Mouse (Mus musculus) neural tube, embryonic 11.5 days (tissue): ENCODE results near the gene Dlx1. TPM values are rescaled to one million over a fixed set of nuclear protein-coding genes. Genes with fewer than 3 reads are reported as not detected.

Experiments
- ATAC-seq: fragments of 200-750 bp; cut with Nextera tagmentation; 2 replicates; pipeline ENCODE4 v1.8.0; 2017; ENCODE audit warnings: moderate number of reproducible peaks, mild to moderate bottlenecking, moderate TSS enrichment, moderate library complexity; ENCODE audit not compliant: insufficient read depth, low FRiP score, low TSS enrichment
- DNase-seq: peaks from one replicate; pipeline ENCODE4 v3.0.0-alpha.2; 2015; ENCODE audit warnings: low spot score
- H3K27ac ChIP-seq: fragments of 300-500 bp; sonication (generic); 2 replicates; pipeline ENCODE4 v1.5.1; 2014; ENCODE audit warnings: low read depth, mild to moderate bottlenecking, low read length
- H3K27me3 ChIP-seq: fragments of 300-500 bp; sonication (generic); 2 replicates; pipeline ENCODE4 v1.6.1; 2014; ENCODE audit warnings: mild to moderate bottlenecking, low read length, mixed read lengths; ENCODE audit not compliant: control insufficient read depth, insufficient read depth
- H3K36me3 ChIP-seq: fragments of 300-500 bp; sonication (generic); 2 replicates; pipeline ENCODE4 v1.6.1; 2014; ENCODE audit warnings: mild to moderate bottlenecking, low read length, moderate library complexity, mixed read lengths; ENCODE audit not compliant: control insufficient read depth, insufficient read depth
- H3K4me1 ChIP-seq: fragments of 300-500 bp; sonication (generic); 2 replicates; pipeline ENCODE4 v1.6.1; 2014; ENCODE audit warnings: low read length, mixed read lengths; ENCODE audit not compliant: control insufficient read depth, insufficient read depth
- H3K4me2 ChIP-seq: fragments of 300-500 bp; sonication (generic); 2 replicates; pipeline ENCODE4 v1.6.1; 2014; ENCODE audit warnings: low read depth, mild to moderate bottlenecking, moderate library complexity
- H3K4me3 ChIP-seq: fragments of 300-500 bp; sonication (generic); 2 replicates; pipeline ENCODE4 v1.5.1; 2014; ENCODE audit warnings: low read depth, low read length
- H3K9ac ChIP-seq: fragments of 300-500 bp; sonication (generic); 2 replicates; pipeline ENCODE4 v1.6.1; 2014; ENCODE audit warnings: mild to moderate bottlenecking, low read length
- H3K9me3 ChIP-seq: fragments of 300-500 bp; sonication (generic); 2 replicates; pipeline ENCODE4 v1.6.1; 2016; ENCODE audit warnings: low read length; ENCODE audit not compliant: control insufficient read depth
- WGBS: fragments of 180-500 bp; shearing (Covaris S2); extraction: QIAGEN DNeasy Blood & Tissue Kit; methylation state at CpG from one replicate; pipeline ENCODE4 v1.1.7; 2014; 5-methylcytosine and 5-hydroxymethylcytosine counted together
- polyA plus RNA-seq: library from polyadenylated mRNA; unstranded; fragments of >200 nt; fragmentation: Nextera tagmentation; extraction: Ambion mirVana; gene quantifications from 2 replicates; pipeline ENCODE4 v1.2.1, GENCODE M21; 2014

The Dlx1 gene
- polyA plus RNA-seq, 1 experiment from 2014 or later, result 1.2 TPM

- WGBS, result 56% methylated on average over 4 of the region's 4 CpGs
- peaks cover 57% of the 10 kb centered on the region for H3K27me3 ChIP-seq
- no peak for ATAC-seq
Measured at GRCm38 (mm10) chr2:71523431-71523830, 4.5 kb upstream of the Dlx1 start.

GRCm38 (mm10) chr2:71524763-71525162 is 3.1 kb upstream of the Dlx1 start:
- ATAC-seq (no peak), DNase-seq (no peak)
- WGBS, result 30% methylated on average over 13 of the region's 13 CpGs
- peaks cover 69% of the 10 kb centered on the region for H3K27me3 ChIP-seq
- H3K27ac ChIP-seq, result no peak overlapping the region
- no peaks in the 10 kb centered on the region for H3K9me3 ChIP-seq
- peaks cover 6% of the 10 kb centered on the region; the same call in 1 of the 2 replicates for H3K4me1 ChIP-seq
- no peak overlapping the region for H3K4me2 ChIP-seq
- H3K36me3 ChIP-seq, result no peaks in the 10 kb centered on the region
- H3K4me3 ChIP-seq, result no peak overlapping the region
- H3K9ac ChIP-seq, result no peak overlapping the region

More at GRCm38 (mm10) chr2:71523431-71523830, 4.5 kb upstream of the Dlx1 start:
- no peak for DNase-seq
- Histone ChIP-seq H3K4me2 (no peak overlapping the region), H3K27ac (no peak overlapping the region), H3K36me3 (no peaks in the 10 kb centered on the region), H3K4me3 (no peak overlapping the region), H3K9me3 (no peaks in the 10 kb centered on the region), H3K9ac (no peak overlapping the region), H3K4me1 (peaks cover 2% of the 10 kb centered on the region; the same call in 1 of the 2 replicates)

GRCm38 (mm10) chr2:71526595-71527322 is 1.2 kb upstream of the Dlx1 start:
- H3K4me2 ChIP-seq, result no peak overlapping the region
- ATAC-seq (no peak), DNase-seq (no peak)
- H3K27ac ChIP-seq, result no peak overlapping the region
- H3K4me1 ChIP-seq, result peaks cover 9% of the 10 kb centered on the region; the same call in 1 of the 2 replicates
- no peaks in the 10 kb centered on the region for H3K36me3 ChIP-seq
- no peak overlapping the region for H3K4me3 ChIP-seq
- H3K9ac ChIP-seq, result no peak overlapping the region
- no peaks in the 10 kb centered on the region for H3K9me3 ChIP-seq
- WGBS, result 5% methylated on average over 10 of the region's 10 CpGs
- H3K27me3 ChIP-seq, result peaks cover 83% of the 10 kb centered on the region

DNA sequence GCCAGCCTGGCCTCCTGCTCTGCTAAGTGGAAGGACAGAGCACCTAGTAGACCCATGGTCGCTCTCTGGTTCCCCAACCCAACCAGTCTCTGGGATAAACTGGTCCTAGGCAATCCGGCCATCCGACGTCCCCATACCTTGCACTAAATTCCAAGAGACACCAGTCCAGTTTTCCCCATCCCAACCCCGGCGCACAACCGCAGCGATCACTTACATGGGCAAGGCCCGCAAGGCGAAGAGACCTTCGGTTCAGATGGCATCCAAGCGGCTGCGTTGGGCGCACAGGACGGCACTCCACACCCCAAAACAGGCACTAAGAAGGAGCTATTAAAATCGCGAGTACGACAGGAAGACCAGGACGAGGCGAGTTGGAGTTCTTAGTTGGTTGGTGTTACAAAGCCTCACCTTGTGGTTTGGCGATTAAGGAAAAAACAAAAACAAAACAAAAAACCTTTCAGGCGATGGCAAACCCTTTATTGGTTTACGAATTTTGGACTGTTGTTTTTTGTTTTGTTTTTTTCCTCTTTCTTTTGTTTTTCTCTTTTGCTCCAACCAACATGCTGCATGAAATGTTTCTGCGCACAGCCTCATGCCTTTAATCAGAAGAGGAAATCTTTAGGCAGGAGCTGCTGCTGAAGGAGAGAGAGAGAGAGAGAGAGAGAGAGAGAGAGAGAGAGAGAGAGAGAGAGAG is 445 bp upstream of the Dlx1 start:
- Histone ChIP-seq H3K4me1 (peaks cover 9% of the 10 kb centered on the region; the same call in 1 of the 2 replicates), H3K36me3 (no peaks in the 10 kb centered on the region), H3K4me2 (no peak overlapping the region), H3K4me3 (no peak overlapping the region), H3K27me3 (peaks cover 90% of the 10 kb centered on the region), H3K9ac (no peak overlapping the region), H3K9me3 (no peaks in the 10 kb centered on the region), H3K27ac (no peak overlapping the region)
- ATAC-seq (no peak), DNase-seq (peak; percentile 54)
- 2% methylated on average over 24 of the region's 24 CpGs for WGBS

GRCm38 (mm10) chr2:71528714-71529510 is 999 bp downstream of the Dlx1 start:
- peaks cover 93% of the 10 kb centered on the region for H3K27me3 ChIP-seq
- peak overlapping the region; percentile 59 for H3K4me2 ChIP-seq
- H3K27ac ChIP-seq, result no peak overlapping the region
- peak; percentile 22; the same call in 1 of the 2 replicates for ATAC-seq
- no peaks in the 10 kb centered on the region for H3K36me3 ChIP-seq
- WGBS, result under 1% methylated on average over 47 of the region's 57 CpGs
- 0 out of 2 replicates have a peak overlapping the region, but pooled peaks have one; percentile 3 for H3K9ac ChIP-seq
- H3K4me1 ChIP-seq, result peaks cover 11% of the 10 kb centered on the region; the same call in 1 of the 2 replicates
- peak overlapping the region; percentile 31 for H3K4me3 ChIP-seq
- no peak for DNase-seq
- H3K9me3 ChIP-seq, result no peaks in the 10 kb centered on the region

- peak overlapping the region; percentile 59 for H3K4me2 ChIP-seq
- no peaks in the 10 kb centered on the region for H3K9me3 ChIP-seq
- no peak overlapping the region for H3K27ac ChIP-seq
- peak overlapping the region; percentile 31 for H3K4me3 ChIP-seq
- H3K36me3 ChIP-seq, result no peaks in the 10 kb centered on the region
- H3K4me1 ChIP-seq, result peaks cover 11% of the 10 kb centered on the region; the same call in 1 of the 2 replicates
- DNase-seq (peak; percentile 87), ATAC-seq (peak; percentile 93)
- H3K27me3 ChIP-seq, result peaks cover 94% of the 10 kb centered on the region
- 0 out of 2 replicates have a peak overlapping the region, but pooled peaks have one; percentile 3 for H3K9ac ChIP-seq
- under 1% methylated on average over 59 of the region's 60 CpGs for WGBS
Measured at GRCm38 (mm10) chr2:71529511-71530351, 1.8 kb downstream of the Dlx1 start.

- H3K4me1 ChIP-seq, result peaks cover 11% of the 10 kb centered on the region; the same call in 1 of the 2 replicates
- H3K27ac ChIP-seq, result no peak overlapping the region
- DNase-seq, result no peak
- no peak overlapping the region for H3K9ac ChIP-seq
- WGBS, result under 1% methylated on average over 34 of the region's 34 CpGs
- H3K4me2 ChIP-seq, result peak overlapping the region; percentile 59
- peaks cover 93% of the 10 kb centered on the region for H3K27me3 ChIP-seq
- no peaks in the 10 kb centered on the region for H3K9me3 ChIP-seq
- ATAC-seq, result no peak
- no peaks in the 10 kb centered on the region for H3K36me3 ChIP-seq
- peak overlapping the region; percentile 31 for H3K4me3 ChIP-seq
Measured at GRCm38 (mm10) chr2:71530391-71531123, 2.6 kb downstream of the Dlx1 start.
